Mouse (Mus musculus): Measurements from ENCODE around the gene Chic1. TPM values are rescaled to one million over a fixed set of nuclear protein-coding genes. Genes with fewer than 3 reads are reported as not detected.
A peak's percentile ranks its signal among the peaks of the same experiment; 100 is the strongest.

The Chic1 gene
- polyA plus RNA-seq, 1 experiment from 2014 or later, result 4.8 TPM

- Histone ChIP-seq H3K36me3 (ENCODE audit: control insufficient read depth, insufficient read depth, low read length) (no peaks in the 10 kb centered on the region), H3K4me2 (replicated peaks; ENCODE audit: low read depth, low read length) (peak overlapping the region; percentile 47), H3K9me3 (ENCODE audit: control insufficient read depth, low read length) (no peaks in the 10 kb centered on the region), H3K27ac (ENCODE audit: low read depth, low read length) (no peak overlapping the region), H3K4me1 (ENCODE audit: control insufficient read depth, insufficient read depth, low read length) (no peaks in the 10 kb centered on the region), H3K9ac (ENCODE audit: low read depth, low read length) (no peak overlapping the region), H3K4me3 (ENCODE audit: low read length) (peak overlapping the region; percentile 58), H3K27me3 (ENCODE audit: control insufficient read depth, insufficient read depth, low read length) (peaks cover 6% of the 10 kb centered on the region; the same call in 1 of the 2 replicates)
- ATAC-seq (ENCODE audit: low FRiP score, low TSS enrichment), result peak; percentile 24; the same call in 1 of the 2 replicates
- WGBS, result 63% methylated on average over 5 of the region's 5 CpGs
Measured at GRCm38 (mm10) chrX:103355784-103356183, 492 bp upstream of the Chic1 start.

- 23% methylated on average over 24 of the region's 24 CpGs for WGBS
- Histone ChIP-seq H3K27ac (ENCODE audit: low read depth, low read length) (no peak overlapping the region), H3K4me3 (ENCODE audit: low read length) (peak overlapping the region; percentile 58), H3K36me3 (ENCODE audit: control insufficient read depth, insufficient read depth, low read length) (no peaks in the 10 kb centered on the region), H3K27me3 (ENCODE audit: control insufficient read depth, insufficient read depth, low read length) (peaks cover 6% of the 10 kb centered on the region; the same call in 1 of the 2 replicates), H3K9me3 (ENCODE audit: control insufficient read depth, low read length) (no peaks in the 10 kb centered on the region), H3K9ac (ENCODE audit: low read depth, low read length) (peak overlapping the region; percentile 60), H3K4me1 (ENCODE audit: control insufficient read depth, insufficient read depth, low read length) (no peaks in the 10 kb centered on the region), H3K4me2 (replicated peaks; ENCODE audit: low read depth, low read length) (peak overlapping the region; percentile 47)
- peak; percentile 84; the same call in 1 of the 2 replicates for ATAC-seq (ENCODE audit: low FRiP score, low TSS enrichment)
Measured at GRCm38 (mm10) chrX:103356761-103357236, 523 bp downstream of the Chic1 start.

- H3K27me3 ChIP-seq (ENCODE audit: control insufficient read depth, insufficient read depth, low read length), result no peaks in the 10 kb centered on the region
- ATAC-seq (ENCODE audit: low FRiP score, low TSS enrichment), result no peak
Measured at GRCm38 (mm10) chrX:103366201-103366600, 9.9 kb downstream of the Chic1 start.

GRCm38 (mm10) chrX:103368650-103369049 is 12.4 kb downstream of the Chic1 start:
- H3K4me1 ChIP-seq (ENCODE audit: control insufficient read depth, insufficient read depth, low read length), result no peaks in the 10 kb centered on the region
- 67% methylated on average over 3 of the region's 3 CpGs for whole genome bisulfite sequencing
- ATAC-seq (ENCODE audit: low FRiP score, low TSS enrichment), result no peak

More at GRCm38 (mm10) chrX:103366201-103366600, 9.9 kb downstream of the Chic1 start:
- Histone ChIP-seq H3K27ac (ENCODE audit: low read depth, low read length) (no peak overlapping the region), H3K4me2 (replicated peaks; ENCODE audit: low read depth, low read length) (no peak overlapping the region), H3K4me1 (ENCODE audit: control insufficient read depth, insufficient read depth, low read length) (no peaks in the 10 kb centered on the region), H3K9ac (ENCODE audit: low read depth, low read length) (no peak overlapping the region), H3K36me3 (ENCODE audit: control insufficient read depth, insufficient read depth, low read length) (no peaks in the 10 kb centered on the region), H3K4me3 (ENCODE audit: low read length) (no peak overlapping the region), H3K9me3 (ENCODE audit: control insufficient read depth, low read length) (no peaks in the 10 kb centered on the region)
- WGBS, result 75% methylated on average over 5 of the region's 5 CpGs

GRCm38 (mm10) chrX:103371221-103371620 is 14.9 kb downstream of the Chic1 start:
- Histone ChIP-seq H3K36me3 (ENCODE audit: control insufficient read depth, insufficient read depth, low read length) (no peaks in the 10 kb centered on the region), H3K9ac (ENCODE audit: low read depth, low read length) (no peak overlapping the region), H3K27ac (ENCODE audit: low read depth, low read length) (no peak overlapping the region), H3K4me2 (replicated peaks; ENCODE audit: low read depth, low read length) (no peak overlapping the region), H3K9me3 (ENCODE audit: control insufficient read depth, low read length) (no peaks in the 10 kb centered on the region), H3K27me3 (ENCODE audit: control insufficient read depth, insufficient read depth, low read length) (no peaks in the 10 kb centered on the region), H3K4me3 (ENCODE audit: low read length) (no peak overlapping the region), H3K4me1 (ENCODE audit: control insufficient read depth, insufficient read depth, low read length) (no peaks in the 10 kb centered on the region)
- no peak for ATAC-seq (ENCODE audit: low FRiP score, low TSS enrichment)
- WGBS, result 63% methylated on average over 2 of the region's 2 CpGs

More at GRCm38 (mm10) chrX:103368650-103369049, 12.4 kb downstream of the Chic1 start:
- no peaks in the 10 kb centered on the region for H3K36me3 ChIP-seq (ENCODE audit: control insufficient read depth, insufficient read depth, low read length)
- H3K27ac ChIP-seq (ENCODE audit: low read depth, low read length), result no peak overlapping the region
- no peak overlapping the region for H3K4me3 ChIP-seq (ENCODE audit: low read length)
- no peaks in the 10 kb centered on the region for H3K9me3 ChIP-seq (ENCODE audit: control insufficient read depth, low read length)
- no peak overlapping the region for H3K9ac ChIP-seq (ENCODE audit: low read depth, low read length)
- H3K27me3 ChIP-seq (ENCODE audit: control insufficient read depth, insufficient read depth, low read length), result no peaks in the 10 kb centered on the region
- no peak overlapping the region for H3K4me2 ChIP-seq (replicated peaks; ENCODE audit: low read depth, low read length)

GRCm38 (mm10) chrX:103371627-103372026 is 15.4 kb downstream of the Chic1 start:
- Histone ChIP-seq H3K4me2 (replicated peaks; ENCODE audit: low read depth, low read length) (no peak overlapping the region), H3K36me3 (ENCODE audit: control insufficient read depth, insufficient read depth, low read length) (no peaks in the 10 kb centered on the region), H3K4me1 (ENCODE audit: control insufficient read depth, insufficient read depth, low read length) (no peaks in the 10 kb centered on the region), H3K9ac (ENCODE audit: low read depth, low read length) (no peak overlapping the region), H3K27ac (ENCODE audit: low read depth, low read length) (no peak overlapping the region), H3K4me3 (ENCODE audit: low read length) (no peak overlapping the region), H3K9me3 (ENCODE audit: control insufficient read depth, low read length) (no peaks in the 10 kb centered on the region), H3K27me3 (ENCODE audit: control insufficient read depth, insufficient read depth, low read length) (no peaks in the 10 kb centered on the region)
- no peak for ATAC-seq (ENCODE audit: low FRiP score, low TSS enrichment)
- whole genome bisulfite sequencing, result 40% methylated on average over 2 of the region's 2 CpGs

GRCm38 (mm10) chrX:103374250-103374649 is 18.0 kb downstream of the Chic1 start:
- 77% methylated on average over 5 of the region's 5 CpGs for WGBS

GRCm38 (mm10) chrX:103384528-103384927 is 28.3 kb downstream of the Chic1 start:
- Histone ChIP-seq H3K4me3 (ENCODE audit: low read length) (no peak overlapping the region), H3K27ac (ENCODE audit: low read depth, low read length) (no peak overlapping the region), H3K4me2 (replicated peaks; ENCODE audit: low read depth, low read length) (no peak overlapping the region), H3K9me3 (ENCODE audit: control insufficient read depth, low read length) (no peaks in the 10 kb centered on the region), H3K36me3 (ENCODE audit: control insufficient read depth, insufficient read depth, low read length) (no peaks in the 10 kb centered on the region), H3K27me3 (ENCODE audit: control insufficient read depth, insufficient read depth, low read length) (no peaks in the 10 kb centered on the region; the same call in 1 of the 2 replicates), H3K4me1 (ENCODE audit: control insufficient read depth, insufficient read depth, low read length) (no peaks in the 10 kb centered on the region), H3K9ac (ENCODE audit: low read depth, low read length) (no peak overlapping the region)
- WGBS, result 74% methylated on average over 3 of the region's 3 CpGs
- ATAC-seq (ENCODE audit: low FRiP score, low TSS enrichment), result no peak

More at GRCm38 (mm10) chrX:103374250-103374649, 18.0 kb downstream of the Chic1 start:
- no peak overlapping the region for H3K27ac ChIP-seq (ENCODE audit: low read depth, low read length)
- H3K36me3 ChIP-seq (ENCODE audit: control insufficient read depth, insufficient read depth, low read length), result no peaks in the 10 kb centered on the region
- H3K27me3 ChIP-seq (ENCODE audit: control insufficient read depth, insufficient read depth, low read length), result no peaks in the 10 kb centered on the region
- no peaks in the 10 kb centered on the region for H3K4me1 ChIP-seq (ENCODE audit: control insufficient read depth, insufficient read depth, low read length)
- H3K4me2 ChIP-seq (replicated peaks; ENCODE audit: low read depth, low read length), result no peak overlapping the region
- no peaks in the 10 kb centered on the region for H3K9me3 ChIP-seq (ENCODE audit: control insufficient read depth, low read length)
- no peak overlapping the region for H3K4me3 ChIP-seq (ENCODE audit: low read length)
- H3K9ac ChIP-seq (ENCODE audit: low read depth, low read length), result no peak overlapping the region
- ATAC-seq (ENCODE audit: low FRiP score, low TSS enrichment), result no peak

- WGBS, result 79% methylated on average over 3 of the region's 3 CpGs
- Histone ChIP-seq H3K9me3 (ENCODE audit: control insufficient read depth, low read length) (no peaks in the 10 kb centered on the region), H3K36me3 (ENCODE audit: control insufficient read depth, insufficient read depth, low read length) (no peaks in the 10 kb centered on the region), H3K4me3 (ENCODE audit: low read length) (no peak overlapping the region), H3K4me2 (replicated peaks; ENCODE audit: low read depth, low read length) (no peak overlapping the region), H3K9ac (ENCODE audit: low read depth, low read length) (no peak overlapping the region), H3K27me3 (ENCODE audit: control insufficient read depth, insufficient read depth, low read length) (no peaks in the 10 kb centered on the region; the same call in 1 of the 2 replicates), H3K27ac (ENCODE audit: low read depth, low read length) (no peak overlapping the region), H3K4me1 (ENCODE audit: control insufficient read depth, insufficient read depth, low read length) (no peaks in the 10 kb centered on the region)
- no peak for ATAC-seq (ENCODE audit: low FRiP score, low TSS enrichment)
Measured at GRCm38 (mm10) chrX:103388131-103388530, 31.9 kb downstream of the Chic1 start.
